Mouse (Mus musculus) ES-E14 (cell line): Measurements from ENCODE around the gene Lin54. TPM values are rescaled to one million over a fixed set of nuclear protein-coding genes. Genes with fewer than 3 reads are reported as not detected.
A peak's percentile ranks its signal among the peaks of the same experiment; 100 is the strongest.
"Not testable (repeated sequence)": the region's sequence is repeated elsewhere in the genome, so short reads cannot be mapped to it uniquely, and the experiment has no call there.

Experiments used
- DNase-seq: peaks from one replicate; pipeline ENCODE4 v3.0.0-alpha.2; 2013; ENCODE audit warnings: low read depth, low spot score
- H3K27ac ChIP-seq: 2 replicates; pipeline ENCODE4 v1.5.1; 2012; ENCODE audit warnings: low read depth, mild to moderate bottlenecking, low read length, moderate library complexity, mixed read lengths; ENCODE audit not compliant: poor library complexity, insufficient read depth, severe bottlenecking
- H3K36me3 ChIP-seq: 2 replicates; pipeline ENCODE4 v1.6.1; 2012; ENCODE audit warnings: mild to moderate bottlenecking, low read length, moderate library complexity, mixed read lengths; ENCODE audit not compliant: control insufficient read depth, poor library complexity, insufficient read depth, severe bottlenecking
- H3K4me1 ChIP-seq, 2 experiments: fragments of 150-350 bp in 1 of 2; sonication (generic) in 1 of 2; 2 replicates each; pipeline ENCODE4 v1.6.1; 2012; ENCODE audit warnings: low read length in 2 of 2, mild to moderate bottlenecking in 1 of 2, mixed read lengths in 1 of 2; ENCODE audit not compliant: control insufficient read depth in 2 of 2, insufficient read depth in 2 of 2, poor library complexity in 1 of 2
- H3K4me3 ChIP-seq, 2 experiments: fragments of 150-350 bp in 1 of 2; sonication (generic) in 1 of 2; 2 replicates each; pipeline ENCODE4 v1.5.1; 2012; ENCODE audit warnings: low read length in 2 of 2, low read depth in 1 of 2, mild to moderate bottlenecking in 1 of 2, mixed read lengths in 1 of 2; ENCODE audit not compliant: insufficient read depth in 1 of 2, poor library complexity in 1 of 2, severe bottlenecking in 1 of 2
- H3K9ac ChIP-seq: 2 replicates; pipeline ENCODE4 v1.6.1; 2012; ENCODE audit warnings: low read depth, mild to moderate bottlenecking, low read length, mixed read lengths; ENCODE audit not compliant: poor library complexity, insufficient read depth, severe bottlenecking
- H3K9me3 ChIP-seq: fragments of 150-350 bp; sonication (generic); 2 replicates; pipeline ENCODE4 v1.6.1; 2012; ENCODE audit warnings: low read depth, mild to moderate bottlenecking, low read length; ENCODE audit not compliant: control insufficient read depth, insufficient read depth
- CHD2 ChIP-seq: IDR thresholded peaks from 2 replicates; pipeline ENCODE4 v1.6.1; 2014; ENCODE audit warnings: mild to moderate bottlenecking, low read depth, low read length, inconsistent platforms
- HCFC1 ChIP-seq: IDR thresholded peaks from 2 replicates; pipeline ENCODE4 v1.6.1; 2012; ENCODE audit warnings: low read length, inconsistent platforms, borderline replicate concordance; ENCODE audit not compliant: insufficient read depth
- MAFK ChIP-seq: IDR thresholded peaks from 2 replicates; pipeline ENCODE4 v1.6.1; 2014; ENCODE audit warnings: mild to moderate bottlenecking, low read depth, low read length, inconsistent platforms; ENCODE audit not compliant: insufficient read depth
- ZC3H11A ChIP-seq: IDR thresholded peaks from 2 replicates; pipeline ENCODE4 v1.6.1; 2012; ENCODE audit warnings: low read depth, mild to moderate bottlenecking, inconsistent platforms, low read length, borderline replicate concordance
- ZNF384 ChIP-seq: IDR thresholded peaks from 2 replicates; pipeline ENCODE4 v1.6.1; 2012; ENCODE audit warnings: low read depth, low read length, inconsistent platforms
- in situ Hi-C, 2 experiments: fragments of 600-800 bp; cut with MboI; formaldehyde crosslinking; loops; one replicate each; pipeline ENCODE4 v1.15.1; 2025; ENCODE audit warnings: low sequenced_read_pairs in 2 of 2, inconsistent platforms in 1 of 2; ENCODE audit not compliant: unreplicated experiment in 2 of 2
- total RNA-seq: library from RNA; depleted of rRNA; stranded (reverse); fragments of 300-350 nt; gene quantifications from 2 replicates; pipeline ENCODE4 v1.2.3, GENCODE M21; 2012

Gene Lin54
- total RNA-seq, 1 experiment, result 27.8 TPM

DNA sequence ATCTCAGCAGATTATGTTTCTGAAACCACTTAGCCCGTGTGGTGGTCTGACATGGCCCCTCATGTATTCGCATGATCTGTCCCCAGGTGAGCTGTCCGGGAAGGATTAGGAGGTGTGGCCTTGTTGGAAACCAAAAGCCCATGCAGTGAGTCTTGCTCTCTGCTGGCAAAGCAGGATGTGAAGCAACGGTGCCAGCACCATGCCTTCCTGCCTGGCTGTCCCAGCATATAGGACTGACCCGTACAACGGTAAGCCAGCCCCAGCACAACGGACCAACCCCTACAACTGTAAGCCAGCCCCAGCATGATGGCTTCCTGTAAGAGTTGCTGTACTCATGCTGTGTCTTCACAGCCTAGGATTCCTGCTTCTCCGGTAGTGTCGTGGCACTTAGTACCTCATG is 73.2 kb downstream of the Lin54 start:
- Histone ChIP-seq H3K36me3 (peaks cover 47% of the 10 kb centered on the region), H3K4me3 (peak overlapping the region; percentile 82 to 86), H3K27ac (no peak overlapping the region; the same call in 1 of the 2 replicates), H3K9me3 (no peaks in the 10 kb centered on the region), H3K4me1 (peaks cover 0 to 12% of the 10 kb centered on the region in 2 experiments; a peak in 2 of 4 replicates), H3K9ac (peak overlapping the region; percentile 62)
- in situ Hi-C loops, result no loop called here
- DNase-seq, result no peak
- TF ChIP-seq HCFC1 (no peak), ZC3H11A (no peak), CHD2 (no peak), MAFK (no peak), ZNF384 (no peak)

GRCm38 (mm10) chr5:100425823-100426222 is 74.6 kb downstream of the Lin54 start:
- H3K9ac ChIP-seq, H3K27ac ChIP-seq, H3K9me3 ChIP-seq, DNase-seq, in situ Hi-C loops, H3K4me3 ChIP-seq: not testable (repeated sequence)
- H3K4me1 ChIP-seq, result peaks cover 1 to 12% of the 10 kb centered on the region in 2 experiments; a peak in 2 of 4 replicates
- H3K36me3 ChIP-seq, result peaks cover 59% of the 10 kb centered on the region

- Histone ChIP-seq H3K4me1 (peaks cover 1 to 11% of the 10 kb centered on the region in 2 experiments; a peak in 2 of 4 replicates), H3K9ac (no peak overlapping the region), H3K27ac (no peak overlapping the region), H3K9me3 (no peaks in the 10 kb centered on the region), H3K36me3 (peaks cover 69% of the 10 kb centered on the region), H3K4me3 (peak overlapping the region; percentile 7 to 16; a peak in 1 of 4 replicates)
- no peak for DNase-seq
- in situ Hi-C loops, result no loop called here
- TF ChIP-seq CHD2 (no peak), MAFK (no peak), ZNF384 (no peak), ZC3H11A (no peak), HCFC1 (no peak)
Measured at GRCm38 (mm10) chr5:100424252-100424651, 76.2 kb downstream of the Lin54 start.

GRCm38 (mm10) chr5:100423626-100424025 is 76.8 kb downstream of the Lin54 start:
- TF ChIP-seq ZNF384, result no peak
- no peak for TF ChIP-seq CHD2
- TF ChIP-seq MAFK, result no peak
- Histone ChIP-seq H3K4me3 (no peak overlapping the region), H3K9me3 (no peaks in the 10 kb centered on the region), H3K9ac (no peak overlapping the region; the same call in 1 of the 2 replicates), H3K27ac (no peak overlapping the region), H3K36me3 (peaks cover 72% of the 10 kb centered on the region), H3K4me1 (peaks cover 1 to 11% of the 10 kb centered on the region in 2 experiments; a peak in 2 of 4 replicates)
- in situ Hi-C loops, result no loop called here
- no peak for DNase-seq

DNA sequence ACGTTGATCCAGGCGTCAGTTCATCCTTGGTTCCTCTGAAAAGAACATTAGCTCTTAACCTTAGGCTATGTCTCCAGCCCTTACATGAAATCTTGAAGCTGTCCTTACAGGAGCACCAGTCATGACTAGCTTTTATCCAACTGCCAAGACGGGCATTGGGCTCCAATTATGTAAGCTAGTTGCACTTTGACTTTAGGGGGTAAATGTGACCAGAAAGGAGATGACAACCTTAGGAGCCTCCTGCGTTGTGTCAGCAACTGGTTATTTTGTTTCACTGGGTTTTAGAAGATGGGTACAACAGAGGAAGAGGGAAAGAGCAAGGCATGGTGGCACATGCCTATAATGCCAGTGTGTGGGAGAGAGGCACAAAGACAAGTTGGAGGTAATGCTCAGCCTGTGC is 81.6 kb downstream of the Lin54 start:
- TF ChIP-seq MAFK (no peak), CHD2 (no peak), HCFC1 (no peak), ZNF384 (no peak), ZC3H11A (no peak)
- in situ Hi-C loops, result no loop called here
- H3K36me3 ChIP-seq, result peaks cover 39% of the 10 kb centered on the region
- H3K4me1 ChIP-seq, result peaks cover 1 to 4% of the 10 kb centered on the region in 2 experiments; a peak in 1 of 4 replicates
- no peak overlapping the region for H3K9ac ChIP-seq
- no peak for DNase-seq
- H3K4me3 ChIP-seq, result no peak overlapping the region
- H3K27ac ChIP-seq, result no peak overlapping the region
- no peaks in the 10 kb centered on the region for H3K9me3 ChIP-seq
